Mouse (Mus musculus) regulatory T cell (primary cell): ENCODE data around the gene Slc30a2.

Source experiments
- in situ Hi-C: fragments of 300-600 bp; cut with MboI, MseI; formaldehyde crosslinking; loops from one replicate; pipeline ENCODE4 v1.15.1; 2025; ENCODE audit warnings: high pct_unique_total_duplicates

Gene Slc30a2

GRCm38 (mm10) chr4:134395977-134396825 lies 53.2 kb downstream of the Slc30a2 start, which contains the start of gene Pafah2:
Gene Pafah2 (plus strand): TSS chr4:134396320.
- in situ Hi-C loops: no loop called here

DNA sequence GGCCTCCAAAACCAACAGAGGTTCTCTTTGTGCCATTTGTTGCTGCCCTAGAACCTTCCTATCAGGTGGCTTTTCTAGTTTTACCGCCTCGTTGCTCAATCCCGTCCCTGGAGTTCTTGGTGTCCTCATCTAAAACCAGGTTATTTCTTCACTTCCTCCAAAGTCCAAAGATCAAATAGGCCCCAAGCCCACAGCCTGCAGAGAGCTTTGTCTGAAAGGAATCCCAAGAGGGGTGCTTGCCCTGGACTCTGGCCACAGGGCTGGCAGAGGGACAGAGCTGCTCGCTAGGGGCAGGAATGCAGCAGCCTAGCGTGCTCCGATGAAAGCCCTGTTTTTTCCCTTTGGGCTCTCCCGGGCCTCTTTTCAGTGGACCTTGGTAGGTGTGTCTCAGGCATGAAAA lies 54.1 kb downstream of the Slc30a2 start:
- in situ Hi-C loops: no loop called here

DNA sequence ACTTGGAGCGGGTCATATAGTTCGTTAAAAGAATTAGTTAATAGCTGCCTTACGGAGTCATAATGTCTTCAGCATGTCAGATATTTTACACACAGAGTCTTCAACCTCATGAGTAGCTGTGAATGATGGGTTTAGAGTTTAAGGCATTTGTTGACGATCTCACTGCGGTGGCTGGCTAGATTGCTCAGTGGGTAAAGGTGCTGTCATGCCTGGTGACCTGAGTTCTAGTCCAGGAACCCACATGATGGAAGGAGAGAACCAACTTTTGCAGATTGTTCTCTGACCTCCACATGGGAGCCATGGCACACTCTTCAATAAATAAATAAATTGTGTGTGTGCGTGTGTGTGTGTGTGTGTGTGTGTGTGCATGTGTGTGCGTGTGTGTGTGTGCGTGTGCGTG lies 54.8 kb downstream of the Slc30a2 start:
- in situ Hi-C loops: no loop called here

DNA sequence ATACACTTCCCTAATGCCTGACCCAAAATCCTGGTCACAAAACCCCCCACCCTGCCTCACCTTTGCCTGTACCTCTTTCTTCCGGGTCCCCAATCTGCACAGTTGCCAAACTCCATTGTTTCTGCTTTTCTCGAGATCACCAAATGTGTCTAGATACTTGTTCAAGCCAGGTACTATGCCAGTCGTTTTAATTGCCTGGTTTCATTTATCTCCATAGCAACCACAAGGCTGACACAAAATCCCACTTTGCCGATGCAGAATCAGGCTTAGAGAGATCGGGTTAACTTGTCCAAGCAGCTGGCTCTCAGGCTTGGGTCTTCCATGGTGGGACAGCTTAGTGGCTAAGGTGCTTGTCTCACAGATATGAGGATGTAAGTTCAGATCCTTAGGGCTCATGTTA lies 57.2 kb downstream of the Slc30a2 start:
- in situ Hi-C loops: no loop called here

GRCm38 (mm10) chr4:134401181-134401661 lies 58.2 kb downstream of the Slc30a2 start:
- in situ Hi-C loops: no loop called here

DNA sequence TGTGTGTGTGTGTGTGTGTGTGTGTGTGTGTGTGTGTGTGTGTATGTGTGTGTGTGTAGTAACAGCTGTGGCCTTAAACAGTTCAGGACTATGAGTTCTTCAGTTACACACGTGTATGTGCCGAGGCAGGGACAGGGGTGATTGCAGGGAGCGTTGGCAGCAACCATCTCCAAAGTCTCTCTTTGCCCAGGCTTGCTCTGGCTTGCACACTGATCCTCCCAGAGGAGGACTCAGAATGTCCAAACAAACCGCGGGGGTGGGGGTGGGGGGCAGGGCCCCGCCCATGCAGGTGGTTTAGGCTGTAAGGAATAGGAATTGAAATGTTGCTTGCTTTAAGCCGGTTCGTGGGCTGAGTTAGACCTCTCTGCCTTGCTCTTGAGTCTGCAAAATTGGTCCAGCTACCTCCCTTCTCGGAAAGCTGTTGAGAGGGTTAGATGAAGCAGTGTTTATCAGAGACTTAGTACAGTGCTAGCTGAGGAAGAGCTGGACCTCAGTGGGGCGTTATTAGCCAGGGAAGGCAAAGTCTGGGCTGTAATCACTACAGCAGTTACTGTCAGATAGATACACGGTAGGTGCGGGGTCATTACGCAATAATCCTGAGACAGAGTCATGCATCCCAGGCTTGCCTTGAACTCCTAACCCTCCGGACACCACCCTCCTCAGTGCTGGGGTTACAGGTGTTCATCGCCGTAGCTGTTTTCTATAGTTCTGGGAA lies 59.0 kb downstream of the Slc30a2 start:
- in situ Hi-C loops: no loop called here

DNA sequence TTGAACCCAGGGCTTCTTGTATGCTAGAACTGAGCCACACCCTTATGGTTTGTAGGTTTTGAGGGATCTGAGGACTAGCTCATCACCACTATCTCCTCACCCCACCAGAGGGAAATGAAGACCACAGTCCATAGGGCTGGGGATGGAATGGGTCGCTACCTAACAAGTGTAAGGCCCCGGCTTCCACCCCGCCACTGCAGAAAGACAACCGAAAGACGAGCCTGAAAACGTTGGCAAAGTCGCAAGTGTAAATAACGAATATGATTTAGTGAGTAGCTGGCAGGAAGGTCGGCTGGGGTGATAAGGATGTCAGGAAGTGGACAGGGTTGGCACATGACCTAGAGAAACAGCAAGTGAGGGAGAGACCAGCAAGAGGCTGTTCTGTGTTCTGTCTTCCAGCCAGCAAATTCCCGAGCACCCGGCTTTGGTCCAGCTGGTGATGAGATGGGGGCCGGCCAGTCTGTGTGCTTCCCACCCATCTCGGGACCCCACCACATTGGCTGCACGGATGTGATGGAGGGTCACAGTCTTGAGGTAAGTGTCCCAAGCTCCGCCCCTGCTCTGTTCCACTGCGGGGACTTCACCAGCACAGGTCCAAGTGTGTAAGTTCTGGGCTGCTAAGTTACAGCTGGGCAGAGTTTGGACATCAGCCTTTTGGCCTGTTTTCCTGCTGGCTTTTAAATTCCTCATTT lies 59.7 kb downstream of the Slc30a2 start:
- in situ Hi-C loops: no loop called here

DNA sequence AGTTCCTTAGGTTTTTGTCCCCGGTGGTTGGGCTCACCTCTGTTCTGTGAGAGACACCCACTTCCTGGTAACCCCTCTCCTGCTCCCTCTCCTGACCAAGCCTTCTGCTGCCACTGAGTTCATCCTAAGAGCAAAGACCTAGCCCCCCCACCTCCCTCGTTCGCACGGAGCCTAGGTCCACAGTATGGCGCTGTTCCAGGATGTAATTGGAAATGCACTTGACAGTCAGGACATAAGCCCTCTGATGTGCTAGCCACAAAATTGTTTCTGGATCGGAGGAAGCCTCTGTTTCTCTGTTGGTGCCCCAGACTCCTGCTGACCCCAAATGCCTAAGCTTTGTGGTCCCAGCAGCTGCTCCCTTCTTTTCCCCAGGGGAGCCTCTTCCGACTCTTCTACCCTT lies 60.7 kb downstream of the Slc30a2 start:
- in situ Hi-C loops: no loop called here
